Mouse (Mus musculus) kidney, postnatal 25 days (tissue): ENCODE measurements around the gene Olfr148.

Source experiments
- DNase-seq, 2 experiments: peaks; one replicate each; pipeline ENCODE4 v3.0.0; 2021; ENCODE audit warnings: mixed read lengths in 2 of 2

The Olfr148 gene

GRCm38 (mm10) chr9:39610355-39610754, at the start of gene Olfr148:
Gene Olfr148 (plus strand): TSS chr9:39610655.
- DNase-seq, result no peak

- DNase-seq, result no peak
Observed at GRCm38 (mm10) chr9:39575469-39575868, 35.0 kb upstream of the Olfr148 start, which contains the start of gene Olfr959. Gene Olfr959 (minus strand): TSS chr9:39575569.

- no peak for DNase-seq
Observed at GRCm38 (mm10) chr9:39577050-39577449, 33.4 kb upstream of the Olfr148 start.

GRCm38 (mm10) chr9:39602536-39603332, 7.7 kb upstream of the Olfr148 start:
- DNase-seq, result no peak

DNA sequence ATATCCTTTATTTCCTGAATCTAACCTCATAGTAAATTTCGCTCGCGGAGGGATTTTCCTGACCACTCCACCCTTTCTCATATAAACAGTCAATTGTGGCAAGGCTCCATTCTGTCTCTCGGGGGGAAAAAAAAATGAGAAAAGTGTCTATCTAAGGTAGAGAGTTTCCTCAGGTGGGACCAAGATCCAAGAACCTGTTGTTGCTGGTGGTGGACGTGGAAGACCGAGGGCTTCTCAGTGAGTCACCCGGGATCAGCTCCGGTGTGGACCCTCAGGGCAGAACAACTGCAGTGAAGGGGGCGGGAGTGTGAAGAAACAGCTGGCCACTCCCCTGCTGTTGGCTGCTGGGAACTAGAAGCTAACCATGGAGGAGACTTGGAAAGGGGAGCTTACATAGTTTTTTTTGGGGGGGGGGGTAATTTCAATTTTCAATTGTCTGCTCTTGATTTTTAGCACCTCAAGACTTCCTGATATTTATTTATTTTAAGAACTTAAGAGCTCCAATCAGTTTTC, 7.1 kb upstream of the Olfr148 start:
- DNase-seq, result no peak

- no peak for DNase-seq
Observed at GRCm38 (mm10) chr9:39603999-39604453, 6.4 kb upstream of the Olfr148 start, which contains the start of gene AW551984. Gene AW551984 (minus strand): TSS chr9:39604403.

DNA sequence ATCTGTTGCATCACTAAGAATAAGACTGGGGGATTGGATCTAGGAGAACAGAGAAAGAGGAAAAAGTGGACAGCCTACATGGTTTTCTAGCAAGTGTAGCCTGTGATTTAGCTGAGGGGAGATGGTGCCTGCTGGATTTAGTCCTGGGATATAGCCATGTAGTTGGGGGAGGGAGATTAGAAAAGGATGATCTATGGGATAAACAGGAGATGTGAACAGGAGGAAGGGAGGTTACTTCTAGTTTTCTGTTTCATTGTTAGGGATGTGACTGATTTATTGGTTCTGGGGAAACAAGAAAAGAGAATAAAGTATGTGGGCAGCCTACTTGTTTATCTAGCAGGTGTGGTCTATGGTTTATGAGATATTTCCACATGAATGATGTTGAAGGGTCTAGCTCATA, 2.0 kb upstream of the Olfr148 start:
- DNase-seq, result no peak

DNA sequence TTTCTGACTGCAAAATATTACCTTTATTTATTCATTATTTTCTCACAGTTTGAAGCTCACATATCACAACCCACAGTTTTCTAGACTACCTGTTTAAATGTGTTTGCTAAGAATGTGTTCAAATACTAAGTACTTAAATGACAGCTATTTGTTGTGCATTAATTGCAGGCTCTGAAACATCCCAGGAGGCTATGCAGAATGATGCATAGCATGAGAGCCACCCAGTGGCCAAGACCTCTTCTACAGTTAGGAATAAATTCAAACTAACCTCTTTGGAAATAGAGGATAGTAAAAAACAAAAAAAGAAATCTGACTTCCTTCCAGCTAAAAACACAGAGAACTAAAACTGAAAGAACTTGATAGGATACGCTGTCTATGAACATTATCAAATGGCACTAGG, 1.5 kb downstream of the Olfr148 start:
- peak in 1 of 2 experiments; percentile 14 for DNase-seq

DNA sequence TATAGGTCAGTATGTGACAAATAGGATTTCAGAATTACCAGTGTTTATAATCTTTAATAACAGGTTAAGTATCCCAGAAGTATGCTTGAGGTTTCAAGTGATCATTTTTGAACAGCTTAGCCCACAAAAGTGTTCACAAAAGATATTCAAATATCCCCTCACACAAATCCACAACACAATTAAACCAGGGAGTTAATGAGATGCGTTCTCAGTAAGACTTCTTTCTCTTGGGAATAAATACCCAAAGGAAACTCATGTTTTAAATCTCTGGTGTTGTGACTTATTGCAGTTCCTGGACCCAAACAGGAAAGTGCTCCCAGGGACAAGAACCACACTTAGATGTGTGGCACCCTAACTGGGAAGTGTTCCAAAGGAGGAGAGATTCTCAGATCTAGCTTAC, 10.6 kb downstream of the Olfr148 start, which contains the start of gene Olfr960:
Gene Olfr960, plus strand, starts transcription at position 301 of the 400 bp plus-strand sequence.
- no peak for DNase-seq

- no peak for DNase-seq
Observed at GRCm38 (mm10) chr9:39623783-39624182, 13.3 kb downstream of the Olfr148 start.

GRCm38 (mm10) chr9:39624711-39625110, 14.3 kb downstream of the Olfr148 start:
- no peak for DNase-seq

DNA sequence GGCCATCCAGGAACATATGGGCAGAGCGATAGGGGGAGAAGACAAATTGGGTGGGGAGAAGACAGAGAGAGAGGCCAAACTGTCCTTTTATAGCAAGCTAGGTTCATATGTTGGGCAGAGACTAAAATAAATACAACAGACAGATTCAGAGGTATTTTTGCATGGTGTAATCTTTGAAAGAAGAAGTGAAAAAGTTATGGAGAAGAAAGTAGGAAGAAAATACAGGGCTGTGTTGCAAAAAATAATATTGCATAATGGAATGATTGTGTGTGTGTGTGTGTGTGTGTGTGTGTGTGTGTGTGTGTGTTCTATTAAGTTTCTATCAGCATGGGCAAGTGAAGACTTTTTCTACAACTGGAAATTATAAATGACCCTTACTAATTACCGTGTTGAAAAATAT, 18.6 kb downstream of the Olfr148 start:
- no peak for DNase-seq

DNA sequence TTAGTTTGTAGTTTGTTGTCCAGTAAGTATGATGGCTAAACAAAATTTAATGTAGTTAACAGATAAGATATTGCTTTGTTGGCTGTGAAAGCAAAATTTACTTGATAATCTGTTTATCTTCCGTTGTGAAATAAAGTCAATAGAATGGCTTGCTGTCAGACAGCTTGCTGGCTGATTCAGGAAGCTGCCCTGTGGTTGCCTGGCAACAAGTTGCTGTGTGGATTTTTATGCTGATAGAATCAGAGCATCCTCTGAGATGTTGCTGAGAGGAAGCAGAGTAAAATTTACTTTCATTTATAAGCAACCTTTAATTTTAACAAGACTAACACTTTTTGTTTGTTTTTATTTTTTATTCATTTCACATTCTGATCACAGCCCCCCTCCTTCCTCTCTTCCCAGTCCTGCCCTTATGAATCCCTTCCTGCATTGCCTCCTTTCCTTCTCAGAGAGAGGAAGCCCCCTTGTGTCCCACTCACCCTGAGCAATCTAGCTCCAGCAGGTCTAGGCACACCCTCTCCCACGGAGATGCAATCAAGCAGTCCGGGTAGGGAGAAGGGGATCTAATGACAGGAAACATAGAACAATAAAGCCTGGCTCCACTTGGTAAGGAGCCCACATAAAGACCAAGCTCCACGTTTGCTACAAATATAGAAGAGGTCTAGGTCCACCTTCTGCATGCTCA, 23.6 kb downstream of the Olfr148 start:
- DNase-seq, result no peak

- no peak for DNase-seq
Observed at GRCm38 (mm10) chr9:39644785-39645184, 34.3 kb downstream of the Olfr148 start, which contains the start of gene Olfr961. Gene Olfr961 (plus strand): TSS chr9:39645085.

DNA sequence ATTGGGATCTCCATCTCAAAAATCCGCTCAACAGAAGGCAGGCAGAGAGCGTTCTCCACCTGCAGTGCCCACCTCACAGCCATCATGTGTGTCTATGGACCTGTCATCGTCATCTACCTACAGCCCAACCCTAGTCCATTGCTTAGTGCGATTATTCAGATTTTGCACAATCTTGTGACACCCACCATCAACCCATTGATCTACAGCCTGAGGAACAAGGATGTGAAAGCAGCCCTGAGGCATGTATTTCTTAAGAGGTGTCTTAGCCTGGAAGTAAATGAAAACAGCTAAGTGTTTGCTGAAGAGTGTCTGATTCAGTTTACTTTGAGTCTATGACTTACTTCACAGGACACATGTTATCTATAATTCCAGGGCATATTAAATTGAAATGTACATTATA, 36.9 kb downstream of the Olfr148 start:
- DNase-seq, result no peak

DNA sequence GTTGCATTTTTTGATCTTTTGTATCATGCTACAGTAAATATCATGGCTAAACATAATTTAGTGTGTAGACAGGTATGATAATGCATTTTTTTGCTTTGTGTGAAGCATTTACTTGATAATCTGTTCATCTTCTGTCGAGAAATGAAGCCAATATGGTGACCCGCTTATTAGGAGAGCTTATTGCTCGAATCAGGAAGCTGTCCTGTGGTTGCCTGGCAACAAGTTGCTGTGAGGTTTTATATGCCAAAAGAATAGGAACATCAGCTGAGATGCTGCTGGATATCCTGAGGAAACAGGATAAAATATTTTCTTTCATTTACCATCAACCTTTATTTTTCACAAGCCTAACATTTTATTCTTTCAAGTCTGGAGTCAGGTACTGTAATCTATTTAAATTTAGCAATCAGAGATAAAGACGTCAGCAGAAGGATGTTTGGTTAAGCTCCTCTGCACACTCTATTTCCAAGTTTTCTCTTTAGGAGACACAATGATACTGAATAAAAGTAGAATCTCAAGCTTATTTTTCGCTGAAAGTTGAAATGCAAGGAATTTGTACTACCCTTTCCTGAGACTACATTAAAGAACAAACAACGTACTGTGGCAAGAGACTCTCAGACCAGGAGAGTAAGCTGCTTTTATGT, 44.4 kb downstream of the Olfr148 start:
- DNase-seq, result no peak
